Mouse (Mus musculus) forebrain, embryonic 16.5 days (tissue): ENCODE results near the gene Mycbp2. TPM values are rescaled to one million over a fixed set of nuclear protein-coding genes. Genes with fewer than 3 reads are reported as not detected.

Experiments
- ATAC-seq: fragments of 200-750 bp; cut with Nextera tagmentation; 2 replicates; pipeline ENCODE4 v1.8.0; 2017; ENCODE audit warnings: mild to moderate bottlenecking, moderate library complexity
- H3K27ac ChIP-seq: fragments of 300-500 bp; sonication (generic); 2 replicates; pipeline ENCODE4 v1.5.1; 2014; ENCODE audit warnings: low read length, control low read depth
- H3K27me3 ChIP-seq: fragments of 300-500 bp; sonication (generic); replicated peaks from 2 replicates; pipeline ENCODE4 v1.6.1; 2014; ENCODE audit warnings: low read length; ENCODE audit not compliant: control insufficient read depth, insufficient read depth
- H3K36me3 ChIP-seq: fragments of 300-500 bp; sonication (generic); 2 replicates; pipeline ENCODE4 v1.6.1; 2014; ENCODE audit not compliant: control insufficient read depth, insufficient read depth
- H3K4me1 ChIP-seq: fragments of 300-500 bp; sonication (generic); replicated peaks from 2 replicates; pipeline ENCODE4 v1.6.1; 2014; ENCODE audit warnings: low read length; ENCODE audit not compliant: control insufficient read depth, insufficient read depth
- H3K4me2 ChIP-seq: fragments of 300-500 bp; sonication (generic); 2 replicates; pipeline ENCODE4 v1.6.1; 2014; ENCODE audit warnings: mild to moderate bottlenecking, low read length, control low read depth
- H3K4me3 ChIP-seq: fragments of 300-500 bp; sonication (generic); replicated peaks from 2 replicates; pipeline ENCODE4 v1.5.1; 2014; ENCODE audit warnings: mild to moderate bottlenecking, low read length, control low read depth
- H3K9ac ChIP-seq: fragments of 300-500 bp; sonication (generic); replicated peaks from 2 replicates; pipeline ENCODE4 v1.6.1; 2014; ENCODE audit warnings: low read depth, low read length, control low read depth
- H3K9me3 ChIP-seq: fragments of 300-500 bp; sonication (generic); 2 replicates; pipeline ENCODE4 v1.6.1; 2016; ENCODE audit warnings: low read length; ENCODE audit not compliant: control insufficient read depth
- WGBS: fragments of 180-500 bp; shearing (Covaris S2); extraction: QIAGEN DNeasy Blood & Tissue Kit; methylation state at CpG from one replicate; pipeline ENCODE4 v1.1.7; 2014; 5-methylcytosine and 5-hydroxymethylcytosine counted together
- polyA plus RNA-seq: library from polyadenylated mRNA; unstranded; fragments of >200 nt; fragmentation: Nextera tagmentation; extraction: Ambion mirVana; gene quantifications from 2 replicates; pipeline ENCODE4 v1.2.1, GENCODE M21; 2015

Mycbp2 gene
- polyA plus RNA-seq, 1 experiment from 2014 or later: 56.6 TPM

DNA sequence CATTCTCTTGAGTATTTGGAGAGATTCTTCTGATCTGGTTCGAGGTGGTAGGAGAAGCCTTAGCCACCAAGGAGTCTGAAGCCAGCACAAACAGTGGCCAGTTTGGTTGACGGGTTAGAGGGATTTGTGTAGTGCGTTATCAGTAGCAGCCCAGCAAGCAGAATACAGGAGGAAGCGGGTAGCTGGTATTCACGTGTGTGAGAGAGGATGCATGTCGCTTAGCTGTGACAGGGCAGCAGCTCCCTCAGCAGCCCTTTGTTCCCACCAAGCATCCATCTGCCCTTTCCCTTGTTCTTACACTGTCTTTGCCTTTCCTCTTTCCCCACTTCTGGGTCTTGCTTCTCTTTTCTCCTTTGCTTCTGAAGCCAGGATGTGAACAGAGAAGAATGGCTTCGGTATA lies 271.4 kb downstream of the Mycbp2 start:
- H3K9me3 ChIP-seq: no peaks in the 10 kb centered on the region
- no peak for ATAC-seq
- no peak overlapping the region for H3K4me3 ChIP-seq
- no peak overlapping the region for H3K27ac ChIP-seq
- H3K4me1 ChIP-seq: peaks cover 9% of the 10 kb centered on the region
- 93% methylated on average over 7 of the region's 7 CpGs for WGBS
- H3K4me2 ChIP-seq: no peak overlapping the region
- no peaks in the 10 kb centered on the region for H3K27me3 ChIP-seq
- H3K9ac ChIP-seq: no peak overlapping the region
- H3K36me3 ChIP-seq: peaks cover 2% of the 10 kb centered on the region; the same call in 1 of the 2 replicates

DNA sequence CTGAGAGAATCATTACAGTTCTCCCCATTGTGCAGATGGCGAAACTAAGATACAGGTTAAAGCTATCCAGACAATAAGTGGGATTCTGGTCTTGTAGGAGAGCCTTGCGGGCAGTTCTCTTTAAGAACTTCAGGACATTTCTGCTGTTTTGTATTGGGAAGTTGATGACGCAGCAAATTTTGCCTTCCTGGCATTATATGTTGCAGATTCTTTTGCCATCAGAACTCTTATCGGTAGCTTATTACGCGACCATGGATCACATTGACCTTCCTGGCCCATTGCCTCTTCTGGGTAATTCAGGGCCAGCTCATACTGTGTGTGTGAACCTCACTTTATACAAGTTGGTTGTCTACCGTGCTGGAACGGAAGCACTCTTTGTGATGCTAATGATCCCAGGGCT lies 272.8 kb downstream of the Mycbp2 start:
- no peak overlapping the region for H3K4me3 ChIP-seq
- H3K36me3 ChIP-seq: peaks cover 2% of the 10 kb centered on the region; the same call in 1 of the 2 replicates
- H3K4me1 ChIP-seq: peaks cover 9% of the 10 kb centered on the region
- 76% methylated on average over 8 of the region's 8 CpGs for WGBS
- no peak overlapping the region for H3K27ac ChIP-seq
- no peak for ATAC-seq
- H3K9ac ChIP-seq: no peak overlapping the region
- no peaks in the 10 kb centered on the region for H3K9me3 ChIP-seq
- H3K4me2 ChIP-seq: no peak overlapping the region
- no peaks in the 10 kb centered on the region for H3K27me3 ChIP-seq

DNA sequence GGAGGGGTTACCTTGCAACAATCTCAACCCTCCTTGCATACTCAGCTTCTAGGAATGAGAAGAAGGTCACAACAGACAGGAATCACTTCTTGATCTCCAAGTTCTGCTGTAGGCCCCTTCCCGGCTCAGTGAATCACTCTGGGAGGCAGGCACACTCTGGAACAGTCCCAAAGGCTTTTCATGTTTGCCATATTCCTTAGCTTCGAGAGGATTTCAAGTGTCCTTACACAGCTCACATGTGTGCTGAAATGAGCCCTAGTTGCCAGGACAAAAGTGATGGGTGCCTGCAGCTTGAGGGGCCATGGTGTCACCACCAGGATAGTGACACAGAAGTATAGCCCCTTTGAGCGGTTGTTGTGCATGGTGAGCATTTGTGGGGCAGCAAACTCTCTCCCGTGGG lies 273.9 kb downstream of the Mycbp2 start:
- 88% methylated on average over 4 of the region's 4 CpGs for WGBS

DNA sequence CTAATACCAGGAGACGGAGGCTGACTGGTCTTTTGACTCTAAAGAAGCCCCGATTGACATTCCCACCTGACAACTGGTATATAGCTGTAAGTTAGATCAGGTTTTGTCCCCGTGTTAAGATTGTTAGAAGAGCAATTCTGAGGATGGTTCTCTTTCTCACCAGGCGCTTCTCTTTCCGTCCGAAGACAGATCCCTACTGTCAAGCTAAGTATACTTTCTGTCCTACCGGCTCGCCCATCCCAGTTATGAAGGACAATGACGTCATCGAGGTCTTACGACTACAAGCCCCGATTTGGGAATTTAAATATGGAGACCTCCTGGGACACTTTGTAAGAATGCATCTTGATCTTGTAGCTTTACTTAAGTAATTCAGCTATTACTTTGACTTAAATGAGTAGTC lies 275.1 kb downstream of the Mycbp2 start:
- H3K4me3 ChIP-seq: no peak overlapping the region
- no peak overlapping the region for H3K27ac ChIP-seq
- no peaks in the 10 kb centered on the region for H3K9me3 ChIP-seq
- H3K36me3 ChIP-seq: peaks cover 1% of the 10 kb centered on the region; the same call in 1 of the 2 replicates
- peaks cover 9% of the 10 kb centered on the region for H3K4me1 ChIP-seq
- H3K9ac ChIP-seq: no peak overlapping the region
- no peaks in the 10 kb centered on the region for H3K27me3 ChIP-seq
- ATAC-seq: no peak
- WGBS: 94% methylated on average over 12 of the region's 12 CpGs
- no peak overlapping the region for H3K4me2 ChIP-seq

More for the DNA sequence above, 273.9 kb downstream of the Mycbp2 start:
- peaks cover 2% of the 10 kb centered on the region; the same call in 1 of the 2 replicates for H3K36me3 ChIP-seq
- H3K4me2 ChIP-seq: no peak overlapping the region
- no peak for ATAC-seq
- no peaks in the 10 kb centered on the region for H3K27me3 ChIP-seq
- H3K9ac ChIP-seq: no peak overlapping the region
- H3K4me1 ChIP-seq: peaks cover 9% of the 10 kb centered on the region
- no peak overlapping the region for H3K27ac ChIP-seq
- no peak overlapping the region for H3K4me3 ChIP-seq
- no peaks in the 10 kb centered on the region for H3K9me3 ChIP-seq

DNA sequence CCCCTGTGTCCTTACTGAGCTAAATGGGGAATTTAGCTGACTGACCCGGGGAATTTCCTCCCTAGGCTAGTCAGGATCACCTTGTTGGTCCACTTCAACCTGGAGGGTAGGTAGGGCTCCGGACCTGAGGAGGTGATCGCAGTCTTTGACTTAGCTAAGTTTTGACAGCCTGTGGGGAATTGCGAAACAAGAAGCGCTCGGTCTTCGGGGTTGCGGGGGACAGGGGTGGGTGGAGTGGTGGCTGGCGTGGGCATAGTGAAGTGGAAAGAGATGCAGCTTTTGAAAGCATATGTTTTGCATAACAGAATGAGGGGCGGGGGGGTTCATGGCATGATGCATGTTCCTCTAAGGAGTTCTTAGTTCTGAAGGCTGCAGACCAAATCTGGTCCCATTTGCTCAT lies 275.8 kb downstream of the Mycbp2 start:
- Histone ChIP-seq H3K27me3 (no peaks in the 10 kb centered on the region), H3K4me1 (peaks cover 9% of the 10 kb centered on the region), H3K36me3 (no peaks in the 10 kb centered on the region; the same call in 1 of the 2 replicates), H3K9ac (peak overlapping the region; percentile 77), H3K27ac (no peak overlapping the region), H3K4me3 (peak overlapping the region; percentile 79), H3K9me3 (no peaks in the 10 kb centered on the region), H3K4me2 (peak overlapping the region; percentile 97)
- WGBS: 2% methylated on average over 10 of the region's 10 CpGs
- ATAC-seq: no peak

DNA sequence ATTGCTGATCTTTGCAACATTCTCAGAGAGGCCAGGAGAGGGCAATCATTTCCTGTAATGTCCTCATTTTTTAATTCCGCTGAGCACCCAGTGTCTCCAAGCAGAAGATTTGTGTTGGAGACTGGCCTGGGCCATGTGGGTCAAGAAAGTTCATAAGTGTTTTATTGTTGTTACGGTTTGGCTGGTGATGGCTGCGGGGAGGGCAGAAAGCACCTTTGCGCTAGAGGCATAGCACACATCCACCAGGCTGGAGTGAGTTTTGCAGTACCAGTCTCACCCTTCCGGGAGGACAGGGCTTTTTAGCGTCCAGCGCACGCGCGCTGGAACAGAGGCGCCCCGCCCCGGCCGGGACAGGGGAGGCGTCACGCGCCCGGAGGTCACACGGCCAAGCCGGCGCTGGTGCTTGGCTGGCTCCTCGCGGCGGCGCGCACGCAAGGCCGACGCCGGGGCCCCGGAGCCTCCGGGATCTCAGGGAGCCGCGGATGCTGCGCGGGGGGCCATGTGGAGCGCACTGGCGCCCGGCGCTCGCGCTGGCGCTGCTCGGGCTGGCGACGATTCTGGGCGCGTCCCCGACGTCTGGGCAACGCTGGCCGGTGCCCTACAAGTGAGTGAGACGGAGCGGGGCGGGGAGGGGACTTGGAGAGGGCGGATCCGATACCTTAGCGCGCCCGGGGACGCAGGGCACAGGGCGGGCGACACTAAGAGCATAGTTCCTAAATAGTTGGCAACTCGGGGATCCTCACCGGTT lies 276.6 kb downstream of the Mycbp2 start, which contains the start of gene Cln5:
Gene Cln5, plus strand, starts transcription at position 353 of the 748 bp plus-strand sequence.
- peak; percentile 96 for ATAC-seq
- peak within 1 kb of the TSS; percentile 77 for H3K9ac ChIP-seq
- peak within 1 kb of the TSS; percentile 97 for H3K4me2 ChIP-seq
- H3K27me3 ChIP-seq: no peaks in the 10 kb centered on the region
- no peaks in the 10 kb centered on the region for H3K9me3 ChIP-seq
- peak within 1 kb of the TSS; percentile 79 for H3K4me3 ChIP-seq
- peaks cover 13% of the 10 kb centered on the region for H3K4me1 ChIP-seq
- 0% methylated on average over 65 of the region's 65 CpGs for whole genome bisulfite sequencing
- H3K27ac ChIP-seq: peak within 1 kb of the TSS; percentile 71
- H3K36me3 ChIP-seq: no peaks in the 10 kb centered on the region; the same call in 1 of the 2 replicates

DNA sequence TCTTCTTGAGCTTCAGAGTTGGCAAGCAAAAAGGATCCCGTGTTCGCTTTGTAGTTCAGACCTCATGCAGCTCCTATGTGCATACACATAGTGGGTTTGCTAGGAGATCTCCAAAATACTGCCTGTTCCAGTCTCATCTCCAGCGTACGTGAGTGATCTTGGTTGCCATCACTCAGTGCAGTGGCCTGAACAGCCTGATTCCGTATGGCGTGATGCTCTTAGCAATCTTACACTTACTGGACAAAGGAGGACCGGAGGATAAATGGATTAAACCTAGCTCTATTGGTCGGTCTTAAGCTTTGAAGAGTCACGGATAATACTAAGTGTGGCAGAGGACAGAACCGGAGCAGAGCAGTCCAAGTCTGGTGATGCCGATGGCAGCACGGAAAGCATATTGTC lies 277.1 kb downstream of the Mycbp2 start:
- H3K4me3 ChIP-seq: peak overlapping the region; percentile 79
- no peaks in the 10 kb centered on the region; the same call in 1 of the 2 replicates for H3K36me3 ChIP-seq
- ATAC-seq: no peak
- H3K27ac ChIP-seq: peak overlapping the region; percentile 71
- H3K9ac ChIP-seq: peak overlapping the region; percentile 77
- no peaks in the 10 kb centered on the region for H3K9me3 ChIP-seq
- peak overlapping the region; percentile 97 for H3K4me2 ChIP-seq
- H3K27me3 ChIP-seq: no peaks in the 10 kb centered on the region
- WGBS: 9% methylated on average over 12 of the region's 12 CpGs
- H3K4me1 ChIP-seq: peaks cover 13% of the 10 kb centered on the region

DNA sequence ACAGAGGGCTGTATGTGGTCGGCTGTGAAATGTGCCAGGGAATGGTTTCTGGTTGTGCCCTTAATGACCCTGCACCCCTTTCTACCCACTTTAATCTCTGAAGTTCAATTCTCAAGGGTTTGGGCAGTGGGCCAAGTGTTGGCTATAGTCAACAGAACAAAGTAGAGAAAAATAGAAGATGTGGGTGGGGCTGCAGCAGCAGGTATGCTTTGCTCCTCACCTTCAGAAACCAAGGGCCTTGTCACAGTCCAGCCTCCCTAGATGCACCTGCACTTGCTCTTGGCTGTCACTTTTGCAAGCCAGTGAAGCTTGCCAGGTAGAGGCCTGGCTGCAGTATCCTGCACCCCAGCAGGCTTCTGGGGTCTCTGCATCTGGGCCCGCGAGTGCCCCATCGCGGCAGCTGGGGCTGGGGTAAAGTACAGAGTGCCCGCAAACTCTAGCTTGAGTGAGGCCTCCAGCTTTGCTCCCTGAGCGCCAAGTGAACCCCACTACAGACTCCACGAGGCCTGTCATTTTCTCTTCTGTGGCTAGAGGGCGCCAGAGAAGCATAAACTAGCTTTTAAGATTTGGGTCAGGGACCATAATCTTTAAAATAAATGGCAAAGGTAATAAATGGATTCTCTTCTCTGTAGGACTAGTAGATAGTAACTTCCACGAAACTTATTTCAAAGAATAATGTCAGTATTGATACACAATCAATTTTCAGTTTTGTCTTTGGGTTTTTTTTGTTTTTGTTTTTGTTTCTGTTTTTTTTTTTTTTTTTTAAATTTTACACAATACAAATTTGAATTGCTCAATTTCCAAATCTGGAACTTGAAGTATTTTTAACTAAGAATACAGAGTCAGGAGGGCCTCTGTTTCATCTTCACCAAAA lies 281.1 kb downstream of the Mycbp2 start:
- Histone ChIP-seq H3K27me3 (no peaks in the 10 kb centered on the region), H3K36me3 (no peaks in the 10 kb centered on the region), H3K4me3 (no peak overlapping the region), H3K27ac (no peak overlapping the region), H3K4me2 (no peak overlapping the region), H3K4me1 (peaks cover 9% of the 10 kb centered on the region), H3K9ac (no peak overlapping the region), H3K9me3 (no peaks in the 10 kb centered on the region)
- 10% methylated on average over 10 of the region's 10 CpGs for WGBS
- no peak for ATAC-seq
